ENCODE assay signal across 8 mouse cellular contexts in the genomic region with DNA sequence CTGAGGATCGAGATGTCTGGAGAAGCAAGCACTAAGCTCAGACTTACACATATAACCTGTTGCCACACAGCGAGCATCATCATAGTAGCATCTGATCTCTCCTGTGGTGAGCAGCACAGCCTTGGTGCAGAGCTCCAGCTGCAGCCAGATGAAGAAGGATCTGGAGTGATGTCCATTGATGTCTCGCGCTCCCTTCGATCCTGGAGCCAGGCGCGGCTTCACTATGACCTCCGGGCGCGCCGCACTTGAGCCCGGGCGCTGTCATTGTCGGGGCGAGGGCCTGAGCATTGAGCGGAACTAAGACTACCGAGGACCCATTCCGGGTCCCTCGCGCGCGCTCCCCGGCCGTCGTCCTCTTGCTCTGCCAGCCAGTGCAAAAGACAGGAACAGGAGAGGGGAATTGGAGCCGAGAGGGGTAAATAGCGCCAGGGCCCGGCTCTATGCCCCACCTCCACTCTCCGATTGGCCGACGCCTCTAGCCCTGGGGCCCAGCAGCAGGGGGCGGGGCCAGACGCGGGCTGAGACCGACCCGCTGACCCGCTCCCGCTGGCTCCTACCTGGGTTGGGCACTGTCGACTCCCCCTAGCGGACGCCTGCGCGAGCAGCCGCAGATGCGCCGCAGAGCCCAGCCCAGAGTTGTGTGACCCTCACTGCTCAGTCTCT. TPM values are rescaled to one million over a fixed set of nuclear protein-coding genes. Genes with fewer than 3 reads are reported as not detected.
DNase-seq lines count a peak whose midpoint lies in the region; ATAC-seq lines count a peak whose summit lies in the region.

No protein-coding gene starts in this region.

- H3K36me3 ChIP-seq in hindbrain, embryonic 13.5 days, result no peaks in the 10 kb centered on the region

- peaks cover 9% of the 10 kb centered on the region for H3K4me1 ChIP-seq in hindbrain, embryonic 13.5 days (replicated peaks)

- 1% methylated on average over 46 of the region's 46 CpGs for WGBS in hindbrain, embryonic 13.5 days

- peak; percentile 100 for ATAC-seq in hindbrain, embryonic 13.5 days (ENCODE audit: low FRiP score)

- H3K27ac ChIP-seq in hindbrain, embryonic 13.5 days, result peak overlapping the region; percentile 35; the same call in 1 of the 2 replicates

- H3K9ac ChIP-seq in hindbrain, embryonic 13.5 days, result peak overlapping the region; percentile 75

- peak overlapping the region; percentile 59 for H3K4me3 ChIP-seq in hindbrain, embryonic 13.5 days

- H3K27me3 ChIP-seq in hindbrain, embryonic 13.5 days, result 0 out of 2 replicates have a peak, but pooled peaks cover 2% of the 10 kb centered on the region

- H3K9me3 ChIP-seq in hindbrain, embryonic 13.5 days, result no peaks in the 10 kb centered on the region

- DNase-seq in R1 (ENCODE audit: low read depth, low spot score), result peak; percentile 92
- DNase-seq in cerebellum, postnatal 25 days, result peak; percentile 93 to 96
- DNase-seq in frontal cortex, postnatal 25 days (ENCODE audit: low spot score in 2 of 2), result peak; percentile 71 to 72
- DNase-seq in layer of hippocampus, postnatal 14 days (ENCODE audit: low spot score in 2 of 2), result peak; percentile 80 to 87
- DNase-seq in lung, postnatal 10 days, result peak; percentile 93
- peak; percentile 87 for DNase-seq in ovary, postnatal 14 days (ENCODE audit: low spot score)
- DNase-seq in thymus, postnatal 10 days (ENCODE audit: low spot score in 2 of 2), result peak; percentile 84 to 91

- H3K4me2 ChIP-seq in hindbrain, embryonic 13.5 days, result peak overlapping the region; percentile 92

RNA-seq across cellular contexts. Expression of a gene that starts 17.3 kb away (rescaled TPM):
- not detected in 2 replicates for polyA plus RNA-seq in hindbrain, embryonic 13.5 days (2015; fragmentation: Nextera tagmentation; extraction: Ambion mirVana)
- total RNA-seq in layer of hippocampus, postnatal 14 days (2021), result not detected

RNA-seq across cellular contexts. Expression of a gene that starts 41.2 kb away (rescaled TPM):
- polyA plus RNA-seq in hindbrain, embryonic 13.5 days (2015; fragmentation: Nextera tagmentation; extraction: Ambion mirVana), result 0.05 and 0.14 TPM in 2 replicates
- total RNA-seq in layer of hippocampus, postnatal 14 days (2021), result not detected

Comparison
In these comparisons a context has a peak if more than half of its experiments do, and no peak if none do; other contexts are left out.
1. Peak in every context shown above with its lines: DNase-seq, ATAC-seq, H3K4me3 ChIP-seq and H3K27ac ChIP-seq.